Mouse (Mus musculus) adrenal gland, postnatal 4 days (tissue): ENCODE results near the gene Fibp. TPM values are rescaled to one million over a fixed set of nuclear protein-coding genes. Genes with fewer than 3 reads are reported as not detected.

ENCODE experiments used
- DNase-seq, 2 experiments: peaks; one replicate each; pipeline ENCODE4 v3.0.0; 2021 to 2022; ENCODE audit warnings: low spot score in 2 of 2, mixed read lengths in 2 of 2
- total RNA-seq, 2 experiments: library from RNA; stranded (reverse); gene quantifications; 2 replicates each; pipeline ENCODE4 v1.2.3; 2021

Fibp gene
- total RNA-seq, 2 experiments from 2014 or later = 134 to 137 TPM

GRCm38 (mm10) chr19:5461411-5461810 is 996 bp downstream of the Fibp start:
- no peak for DNase-seq

- DNase-seq = no peak
Observed at GRCm38 (mm10) chr19:5463212-5463611, 2.8 kb downstream of the Fibp start.

GRCm38 (mm10) chr19:5463791-5464562 is 3.6 kb downstream of the Fibp start:
- DNase-seq = no peak

- no peak for DNase-seq
Observed at GRCm38 (mm10) chr19:5465037-5465436, 4.6 kb downstream of the Fibp start.

- no peak for DNase-seq
Observed at GRCm38 (mm10) chr19:5466916-5467500, 6.6 kb downstream of the Fibp start.

GRCm38 (mm10) chr19:5468374-5468773 is 8.0 kb downstream of the Fibp start, which contains the start of gene Ctsw:
Gene Ctsw, minus strand, starts transcription at chr19:5468507.
- DNase-seq = no peak

GRCm38 (mm10) chr19:5471846-5472245 is 11.4 kb downstream of the Fibp start:
- no peak for DNase-seq

GRCm38 (mm10) chr19:5472857-5473256 is 12.4 kb downstream of the Fibp start:
- DNase-seq = no peak

- peak; percentile 43 to 73 for DNase-seq
Observed at GRCm38 (mm10) chr19:5473720-5474119, 13.3 kb downstream of the Fibp start, which contains the start of gene Efemp2. Gene Efemp2, plus strand, starts transcription at chr19:5473954.

- DNase-seq = no peak
Observed at GRCm38 (mm10) chr19:5474281-5475068, 14.1 kb downstream of the Fibp start.

- DNase-seq = no peak
Observed at GRCm38 (mm10) chr19:5475069-5475714, 14.8 kb downstream of the Fibp start.

GRCm38 (mm10) chr19:5477004-5477667 is 16.7 kb downstream of the Fibp start:
- no peak for DNase-seq

- DNase-seq = no peak
Observed at GRCm38 (mm10) chr19:5477668-5478300, 17.4 kb downstream of the Fibp start.

- DNase-seq = no peak
Observed at GRCm38 (mm10) chr19:5480016-5480415, 19.6 kb downstream of the Fibp start.

- DNase-seq = no peak
Observed at GRCm38 (mm10) chr19:5481398-5481797, 21.0 kb downstream of the Fibp start.

GRCm38 (mm10) chr19:5483386-5484359 is 23.3 kb downstream of the Fibp start:
- no peak for DNase-seq

- no peak for DNase-seq
Observed at GRCm38 (mm10) chr19:5484496-5484895, 24.1 kb downstream of the Fibp start.

GRCm38 (mm10) chr19:5485371-5485770 is 25.0 kb downstream of the Fibp start:
- DNase-seq = no peak

GRCm38 (mm10) chr19:5485821-5486220 is 25.4 kb downstream of the Fibp start:
- DNase-seq = no peak
